Mouse (Mus musculus): ENCODE results near the gene Nudt16l1.

Gene Nudt16l1

GRCm38 (mm10) chr16:4913783-4914735 is 24.5 kb upstream of the Nudt16l1 start:
- peak; percentile 79 to 88 for DNase-seq (ENCODE audit: low spot score in 2 of 2)

- no peak for DNase-seq (ENCODE audit: low spot score in 2 of 2)
Measured at GRCm38 (mm10) chr16:4915931-4916330, 22.6 kb upstream of the Nudt16l1 start.

- no peak for DNase-seq (ENCODE audit: low spot score in 2 of 2)
Measured at GRCm38 (mm10) chr16:4916608-4917007, 22.0 kb upstream of the Nudt16l1 start.

GRCm38 (mm10) chr16:4920556-4920955 is 18.0 kb upstream of the Nudt16l1 start:
- DNase-seq (ENCODE audit: low spot score in 2 of 2), result no peak

- no peak for DNase-seq (ENCODE audit: low spot score in 2 of 2)
Measured at GRCm38 (mm10) chr16:4922481-4922880, 16.1 kb upstream of the Nudt16l1 start.

- no peak for DNase-seq (ENCODE audit: low spot score in 2 of 2)
Measured at GRCm38 (mm10) chr16:4923996-4924395, 14.6 kb upstream of the Nudt16l1 start.

- no peak for DNase-seq (ENCODE audit: low spot score in 2 of 2)
Measured at GRCm38 (mm10) chr16:4927967-4928366, 10.6 kb upstream of the Nudt16l1 start.

- DNase-seq (ENCODE audit: low spot score in 2 of 2), result no peak
Measured at GRCm38 (mm10) chr16:4928474-4928873, 10.1 kb upstream of the Nudt16l1 start.

- DNase-seq (ENCODE audit: low spot score in 2 of 2), result no peak
Measured at GRCm38 (mm10) chr16:4932429-4932828, 6.1 kb upstream of the Nudt16l1 start.

GRCm38 (mm10) chr16:4935430-4935829 is 3.1 kb upstream of the Nudt16l1 start:
- DNase-seq (ENCODE audit: low spot score in 2 of 2), result no peak

- DNase-seq (ENCODE audit: low spot score in 2 of 2), result no peak
Measured at GRCm38 (mm10) chr16:4935931-4936703, 2.4 kb upstream of the Nudt16l1 start.

- DNase-seq (ENCODE audit: low spot score in 2 of 2), result no peak
Measured at GRCm38 (mm10) chr16:4937351-4938190, 990 bp upstream of the Nudt16l1 start.

- peak; percentile 86 to 95 for DNase-seq (ENCODE audit: low spot score in 2 of 2)
Measured at GRCm38 (mm10) chr16:4938989-4939388, 428 bp downstream of the Nudt16l1 start.

- peak in 1 of 2 experiments; percentile 39 for DNase-seq (ENCODE audit: low spot score in 2 of 2)
Measured at GRCm38 (mm10) chr16:4939412-4939811, 851 bp downstream of the Nudt16l1 start.

GRCm38 (mm10) chr16:4940311-4940850 is 1.8 kb downstream of the Nudt16l1 start:
- DNase-seq (ENCODE audit: low spot score in 2 of 2), result no peak

GRCm38 (mm10) chr16:4941016-4941415 is 2.5 kb downstream of the Nudt16l1 start:
- no peak for DNase-seq (ENCODE audit: low spot score in 2 of 2)

- DNase-seq (ENCODE audit: low spot score in 2 of 2), result no peak
Measured at GRCm38 (mm10) chr16:4942868-4943267, 4.3 kb downstream of the Nudt16l1 start.

- DNase-seq (ENCODE audit: low spot score in 2 of 2), result no peak
Measured at GRCm38 (mm10) chr16:4943431-4943830, 4.9 kb downstream of the Nudt16l1 start.

- DNase-seq (ENCODE audit: low spot score in 2 of 2), result no peak
Measured at GRCm38 (mm10) chr16:4945415-4945814, 6.9 kb downstream of the Nudt16l1 start.

GRCm38 (mm10) chr16:4946155-4946554 is 7.6 kb downstream of the Nudt16l1 start:
- DNase-seq (ENCODE audit: low spot score in 2 of 2), result no peak

GRCm38 (mm10) chr16:4947378-4947777 is 8.8 kb downstream of the Nudt16l1 start:
- no peak for DNase-seq (ENCODE audit: low spot score in 2 of 2)

Measured in spleen, postnatal 10 days (tissue).